Mouse (Mus musculus) bone marrow, adult 2 months (tissue): ENCODE measurements around the gene Dok5. TPM values are rescaled to one million over a fixed set of nuclear protein-coding genes. Genes with fewer than 3 reads are reported as not detected.

Experiments used
- H3K27ac ChIP-seq: fragments of 200-500 bp; 2 replicates; pipeline ENCODE4 v1.5.1; 2012; ENCODE audit warnings: low read depth, mild to moderate bottlenecking, control low read depth, inconsistent platforms, low read length; ENCODE audit not compliant: control insufficient read depth, poor library complexity, insufficient read depth
- H3K4me1 ChIP-seq: fragments of 200-500 bp; 2 replicates; pipeline ENCODE4 v1.6.1; 2011; ENCODE audit warnings: low read length; ENCODE audit not compliant: control insufficient read depth, insufficient read depth
- H3K4me3 ChIP-seq: fragments of 200-500 bp; replicated peaks from 2 replicates; pipeline ENCODE3; 2011; ENCODE audit warnings: mild to moderate bottlenecking, low read depth, low read length, control low read depth; ENCODE audit not compliant: control insufficient read depth
- CTCF ChIP-seq: fragments of 200-500 bp; IDR thresholded peaks from 2 replicates; pipeline ENCODE4 v1.5.1; 2011; ENCODE audit warnings: low read length, control low read depth; ENCODE audit not compliant: control insufficient read depth, insufficient read depth
- POLR2A ChIP-seq: fragments of 200-500 bp; IDR thresholded peaks from 2 replicates; pipeline ENCODE4 v1.6.1; 2011; ENCODE audit warnings: low read depth, mild to moderate bottlenecking, control low read depth, low read length, borderline replicate concordance; ENCODE audit not compliant: control insufficient read depth
- WGBS: fragments of 180-500 bp; shearing (Covaris S2); methylation state at CpG from one replicate; pipeline ENCODE4 v1.1.7; 2018; 5-methylcytosine and 5-hydroxymethylcytosine counted together
- polyA plus RNA-seq: library from polyadenylated mRNA; stranded (reverse); fragments of >200 nt; gene quantifications from 2 replicates; pipeline ENCODE4 v1.2.4, GENCODE M21; 2011; ENCODE audit warnings: low replicate concordance; ENCODE audit not compliant: missing spikeins, insufficient read depth, insufficient read length

Gene Dok5
- polyA plus RNA-seq, 1 experiment = not detected

DNA sequence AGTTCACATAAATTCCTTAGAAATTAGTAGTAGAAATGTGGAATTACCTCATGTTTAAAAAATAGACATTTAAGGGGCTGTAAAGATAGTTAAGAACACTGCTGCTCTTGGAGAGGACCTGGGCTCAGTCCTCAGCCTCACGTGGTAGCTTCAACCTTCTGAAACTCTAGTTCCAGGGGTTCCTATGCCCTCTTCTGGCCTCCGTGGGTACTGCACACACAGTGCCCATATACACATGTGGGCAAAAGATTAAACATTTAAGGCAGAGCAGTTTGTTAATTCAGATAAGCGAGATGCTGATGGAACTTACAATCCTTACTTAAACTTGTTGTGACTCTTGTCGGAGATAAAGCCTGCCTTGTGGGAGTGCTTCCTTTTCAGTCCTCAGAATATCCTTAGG lies 118.5 kb downstream of the Dok5 start:
- TF ChIP-seq POLR2A (no peak), CTCF (no peak)
- no peak overlapping the region for H3K4me3 ChIP-seq
- H3K27ac ChIP-seq = no peak overlapping the region
- 87% methylated on average over 4 of the region's 4 CpGs for WGBS
- no peaks in the 10 kb centered on the region for H3K4me1 ChIP-seq

DNA sequence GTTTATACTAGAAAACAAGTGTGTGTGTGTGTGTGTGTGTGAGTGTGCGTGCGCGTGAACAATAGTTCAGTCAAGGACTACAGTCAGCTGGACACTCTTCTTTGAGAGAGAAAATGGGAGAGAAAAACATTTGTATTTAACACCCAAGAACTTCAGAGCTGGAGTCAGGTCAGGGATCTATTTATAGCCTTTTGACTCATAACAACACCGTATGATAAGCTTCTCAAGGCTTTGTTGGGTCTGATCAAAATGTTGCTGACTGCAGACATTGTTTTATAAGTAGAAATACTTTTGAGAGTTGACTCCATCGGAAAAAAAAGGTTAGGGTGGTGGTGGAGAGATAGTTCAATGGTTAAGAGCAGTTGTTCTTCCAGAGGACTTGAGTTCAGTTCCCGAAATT lies 120.7 kb downstream of the Dok5 start:
- WGBS = 80% methylated on average over 6 of the region's 6 CpGs
- H3K4me3 ChIP-seq = no peak overlapping the region
- H3K27ac ChIP-seq = no peak overlapping the region
- H3K4me1 ChIP-seq = no peaks in the 10 kb centered on the region
- TF ChIP-seq CTCF = no peak
- TF ChIP-seq POLR2A = no peak

DNA sequence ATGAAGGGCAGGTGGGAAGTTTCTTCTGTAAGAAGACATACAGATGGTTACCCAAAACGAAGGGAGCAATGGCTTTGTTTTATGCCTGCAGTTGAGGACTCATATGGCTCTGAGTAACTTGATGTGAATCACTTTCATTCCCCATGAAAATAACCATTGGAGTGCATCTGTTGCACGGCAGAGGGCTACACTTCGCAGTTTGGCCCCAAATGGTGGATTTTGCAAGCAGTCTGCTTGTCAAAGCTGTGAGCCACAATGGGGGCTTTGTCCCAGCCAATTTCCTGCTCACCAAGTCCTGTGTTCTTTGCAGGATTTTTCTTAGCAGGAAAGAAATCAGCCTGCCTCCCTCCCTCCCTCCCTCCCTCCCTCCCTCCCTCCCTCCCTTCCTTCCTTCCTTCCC lies 123.6 kb downstream of the Dok5 start:
- Histone ChIP-seq H3K27ac (no peak overlapping the region), H3K4me1 (no peaks in the 10 kb centered on the region), H3K4me3 (no peak overlapping the region)
- no peak for TF ChIP-seq POLR2A
- no peak for TF ChIP-seq CTCF
- WGBS = 49% methylated on average over 3 of the region's 3 CpGs

DNA sequence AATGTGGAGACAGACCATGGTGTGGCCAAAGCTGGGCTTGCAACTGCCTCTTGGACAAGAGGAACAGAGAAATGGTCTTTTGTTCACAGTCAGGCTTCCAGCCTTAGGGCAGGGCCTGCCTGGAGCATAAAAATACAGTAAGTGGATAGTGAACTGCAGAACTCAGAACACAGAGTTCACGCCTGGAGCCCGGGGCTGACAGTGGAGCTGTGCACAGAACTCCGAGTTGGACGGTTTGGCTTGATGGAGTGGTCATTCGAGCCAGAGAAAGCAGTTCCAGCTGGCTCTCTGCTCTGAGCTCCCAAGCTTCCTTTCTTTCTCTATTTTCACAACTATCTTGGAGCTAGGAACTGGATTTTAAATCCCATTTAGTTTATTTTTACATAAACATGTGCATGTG lies 124.5 kb downstream of the Dok5 start:
- no peak overlapping the region for H3K4me3 ChIP-seq
- no peaks in the 10 kb centered on the region for H3K4me1 ChIP-seq
- no peak overlapping the region for H3K27ac ChIP-seq
- WGBS = 70% methylated on average over 5 of the region's 5 CpGs
- no peak for TF ChIP-seq POLR2A

DNA sequence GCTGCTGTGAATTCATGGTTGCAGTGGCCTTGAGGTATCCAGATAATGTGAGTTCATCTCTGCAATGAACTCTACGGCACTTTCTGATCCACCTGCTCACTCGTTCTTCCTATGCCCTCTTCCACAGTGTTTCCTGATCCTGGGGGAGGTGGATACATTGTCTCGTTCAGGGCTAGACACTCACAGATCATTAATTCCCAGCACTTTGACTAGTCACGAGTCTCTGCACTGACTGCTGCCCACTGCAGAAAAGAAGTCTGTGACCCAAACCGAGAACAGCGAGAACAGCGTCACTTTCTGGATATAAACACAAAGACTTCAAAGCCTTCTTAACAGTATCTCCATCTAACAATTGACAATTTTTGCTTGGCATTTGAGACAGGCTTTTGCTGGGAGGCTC lies 125.9 kb downstream of the Dok5 start:
- no peak overlapping the region for H3K4me3 ChIP-seq
- no peaks in the 10 kb centered on the region for H3K4me1 ChIP-seq
- 74% methylated on average over 7 of the region's 7 CpGs for WGBS
- no peak overlapping the region for H3K27ac ChIP-seq
- no peak for TF ChIP-seq POLR2A
- no peak for TF ChIP-seq CTCF

DNA sequence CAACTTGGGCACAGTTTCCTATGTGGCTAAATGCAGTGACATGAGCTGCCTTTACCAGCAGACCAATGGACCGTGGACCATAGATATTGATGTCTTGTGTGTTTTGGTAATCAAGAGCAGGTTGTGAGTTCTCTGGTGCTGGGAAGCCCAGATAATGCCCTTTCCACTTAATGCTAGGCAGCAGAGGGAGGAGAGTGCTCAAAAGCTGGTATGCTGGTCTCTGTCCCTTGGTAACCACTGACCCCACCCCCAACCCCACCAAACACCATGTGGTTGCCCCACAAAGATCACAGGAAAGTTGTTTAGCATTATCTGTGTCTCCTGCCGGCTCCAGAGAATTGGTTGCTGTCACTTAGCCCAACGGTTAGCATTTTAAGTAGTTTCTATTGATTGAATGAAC lies 127.0 kb downstream of the Dok5 start:
- TF ChIP-seq CTCF (no peak), POLR2A (no peak)
- H3K4me1 ChIP-seq = no peaks in the 10 kb centered on the region
- 56% methylated on average over 3 of the region's 3 CpGs for WGBS

DNA sequence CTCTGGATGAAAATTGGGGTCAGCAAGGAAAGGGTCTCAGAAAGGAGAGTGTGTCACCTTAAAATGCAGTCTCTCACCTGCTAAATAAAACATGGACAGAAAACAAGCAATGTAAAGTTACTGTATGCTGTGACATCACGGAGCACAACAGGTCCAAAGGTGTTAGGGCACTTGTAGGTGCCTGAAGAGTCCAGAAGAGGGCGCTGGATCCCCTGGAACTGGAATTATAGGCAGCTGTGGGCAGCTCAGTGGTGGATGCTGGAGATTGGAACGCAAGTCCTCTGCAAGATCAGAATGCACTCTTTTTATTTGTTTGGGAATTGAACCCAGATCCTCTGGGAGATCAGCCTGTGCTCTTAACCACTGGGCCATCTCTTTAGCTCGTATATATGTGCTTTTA lies 129.0 kb downstream of the Dok5 start:
- TF ChIP-seq CTCF = no peak
- no peak for TF ChIP-seq POLR2A
- Histone ChIP-seq H3K4me3 (no peak overlapping the region), H3K4me1 (no peaks in the 10 kb centered on the region), H3K27ac (no peak overlapping the region)
- 52% methylated on average over 4 of the region's 4 CpGs for WGBS

More for the DNA sequence above, 127.0 kb downstream of the Dok5 start:
- H3K27ac ChIP-seq = no peak overlapping the region
- no peak overlapping the region for H3K4me3 ChIP-seq

DNA sequence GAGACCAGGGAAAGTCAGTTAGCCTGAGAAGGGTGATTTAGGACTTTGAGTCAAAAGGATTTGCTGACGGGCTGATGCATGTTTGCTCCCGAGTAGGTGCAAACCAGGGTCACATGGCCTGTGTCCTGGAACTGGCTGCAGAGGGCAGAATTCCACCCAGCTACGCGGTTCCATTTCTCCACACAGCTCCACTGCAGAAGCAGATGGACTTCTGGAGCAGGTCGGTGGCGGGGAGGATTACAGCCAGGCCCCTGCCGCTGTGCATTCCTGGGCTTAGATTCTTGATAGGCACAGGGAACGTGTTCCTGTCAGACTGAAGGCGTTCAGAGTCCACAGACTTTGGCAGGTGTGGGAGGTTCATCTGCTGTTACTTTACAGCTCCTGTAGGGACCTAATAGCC lies 131.2 kb downstream of the Dok5 start:
- WGBS = 60% methylated on average over 9 of the region's 9 CpGs
- no peak for TF ChIP-seq CTCF
- TF ChIP-seq POLR2A = no peak
- no peak overlapping the region for H3K4me3 ChIP-seq
- no peak overlapping the region; the same call in 1 of the 2 replicates for H3K27ac ChIP-seq
- no peaks in the 10 kb centered on the region for H3K4me1 ChIP-seq

DNA sequence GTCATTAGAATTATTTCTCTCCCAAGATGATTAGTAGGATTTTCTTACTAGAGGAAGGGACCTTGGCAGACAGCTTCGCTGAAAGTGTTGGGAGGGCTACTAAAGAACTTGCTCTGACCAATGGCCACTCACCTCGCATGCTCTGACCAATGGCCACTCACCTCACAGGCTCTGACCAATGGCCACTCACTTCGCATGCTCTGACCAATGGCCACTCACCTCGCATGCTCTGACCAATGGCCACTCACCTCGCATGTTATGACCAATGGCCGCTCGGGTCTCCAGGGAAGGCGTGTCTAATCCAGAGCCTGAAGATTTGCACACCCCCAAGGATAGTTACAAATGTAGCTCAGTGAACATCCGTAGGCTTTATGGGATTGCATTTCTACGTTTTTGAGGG lies 131.6 kb downstream of the Dok5 start:
- Histone ChIP-seq H3K4me1 (no peaks in the 10 kb centered on the region), H3K4me3 (no peak overlapping the region), H3K27ac (no peak overlapping the region)
- TF ChIP-seq CTCF (no peak), POLR2A (no peak)
- 90% methylated on average over 10 of the region's 10 CpGs for WGBS
